In genomic region chr11:20463173-20463681, GRCm38 (mm10) we compare ENCODE assay signal across 12 mouse cellular contexts.
A peak's percentile ranks its signal among the peaks of the same experiment; 100 is the strongest.
DNase-seq lines count a peak whose midpoint lies in the region; ATAC-seq and TF ChIP-seq lines count a peak whose summit lies in the region.
"Had no signal": no experiment of that assay in that cellular context is flagged by ENCODE, and none has a peak within 500 bp of the region (broad histone marks: within the 10 kb centered on the region; RNA-seq: fewer than 3 reads in every experiment).

No protein-coding gene starts in this region.

- 21% methylated on average over 10 of the region's 10 CpGs for WGBS in lung, embryonic 16.5 days
- WGBS in liver, embryonic 13.5 days (ENCODE audit: insufficient replicate concordance), result 27% methylated on average over 10 of the region's 10 CpGs
- 26% methylated on average over 10 of the region's 10 CpGs for WGBS in hindbrain, postnatal 0 days
- WGBS in midbrain, postnatal 0 days, result 30% methylated on average over 10 of the region's 10 CpGs

- no peak overlapping the region for H3K4me2 ChIP-seq in lung, embryonic 16.5 days (ENCODE audit: low read depth, low read length)
- H3K4me2 ChIP-seq in liver, embryonic 13.5 days, result no peak overlapping the region
- no peak overlapping the region for H3K4me2 ChIP-seq in hindbrain, postnatal 0 days (ENCODE audit: low read depth, low read length)
- no peak overlapping the region for H3K4me2 ChIP-seq in midbrain, postnatal 0 days (ENCODE audit: low read depth, low read length, poor library complexity, severe bottlenecking)
- H3K4me2 ChIP-seq: midbrain, embryonic 11.5 days had no signal

- no peaks in the 10 kb centered on the region for H3K27me3 ChIP-seq in lung, embryonic 16.5 days (ENCODE audit: control insufficient read depth, insufficient read depth, low read depth, low read length)
- H3K27me3 ChIP-seq in liver, embryonic 13.5 days, result no peaks in the 10 kb centered on the region
- no peaks in the 10 kb centered on the region for H3K27me3 ChIP-seq in hindbrain, postnatal 0 days (ENCODE audit: insufficient read depth, low read length)
- H3K27me3 ChIP-seq in midbrain, postnatal 0 days (ENCODE audit: insufficient read depth, low read length), result no peaks in the 10 kb centered on the region

- TF ChIP-seq CTCF in hindbrain, postnatal 0 days (IDR thresholded peaks at IDR 0.05; ENCODE audit: low read depth), result no peak
- no peak for TF ChIP-seq CTCF in midbrain, postnatal 0 days (IDR thresholded peaks at IDR 0.05)

- no peak overlapping the region for H3K4me3 ChIP-seq in lung, embryonic 16.5 days (ENCODE audit: low read length)
- H3K4me3 ChIP-seq in liver, embryonic 13.5 days (replicated peaks), result no peak overlapping the region
- no peak overlapping the region for H3K4me3 ChIP-seq in hindbrain, postnatal 0 days (ENCODE audit: low read length)
- H3K4me3 ChIP-seq in midbrain, postnatal 0 days (ENCODE audit: low read depth, low read length), result no peak overlapping the region
- H3K4me3 ChIP-seq: erythroblast, embryonic 14.5 days had no signal

- no peak overlapping the region for H3K27ac ChIP-seq in lung, embryonic 16.5 days (ENCODE audit: low read length)
- H3K27ac ChIP-seq in liver, embryonic 13.5 days, result peak overlapping the region; percentile 59
- no peak overlapping the region for H3K27ac ChIP-seq in hindbrain, postnatal 0 days
- no peak overlapping the region for H3K27ac ChIP-seq in midbrain, postnatal 0 days (ENCODE audit: low read depth, low read length)

- H3K4me1 ChIP-seq in lung, embryonic 16.5 days (replicated peaks; ENCODE audit: control insufficient read depth, insufficient read depth, low read length), result peaks cover 18% of the 10 kb centered on the region
- H3K4me1 ChIP-seq in liver, embryonic 13.5 days (replicated peaks), result peaks cover 26% of the 10 kb centered on the region
- H3K4me1 ChIP-seq in hindbrain, postnatal 0 days (ENCODE audit: insufficient read depth, low read length), result no peaks in the 10 kb centered on the region; the same call in 1 of the 2 replicates
- H3K4me1 ChIP-seq in midbrain, postnatal 0 days (ENCODE audit: insufficient read depth, low read length), result no peaks in the 10 kb centered on the region

- no peaks in the 10 kb centered on the region for H3K36me3 ChIP-seq in lung, embryonic 16.5 days (ENCODE audit: control insufficient read depth, insufficient read depth, low read length)
- H3K36me3 ChIP-seq in liver, embryonic 13.5 days, result no peaks in the 10 kb centered on the region
- no peaks in the 10 kb centered on the region for H3K36me3 ChIP-seq in hindbrain, postnatal 0 days (ENCODE audit: insufficient read depth, low read length)
- no peaks in the 10 kb centered on the region for H3K36me3 ChIP-seq in midbrain, postnatal 0 days (ENCODE audit: insufficient read depth, low read length)

- ATAC-seq in lung, embryonic 16.5 days (ENCODE audit: low read depth), result peak; percentile 44
- ATAC-seq in liver, embryonic 13.5 days (ENCODE audit: low read depth), result peak; percentile 47
- ATAC-seq in hindbrain, postnatal 0 days, result no peak
- no peak for ATAC-seq in midbrain, postnatal 0 days (ENCODE audit: low FRiP score)

- H3K9ac ChIP-seq in lung, embryonic 16.5 days (ENCODE audit: low read length), result no peak overlapping the region
- no peak overlapping the region for H3K9ac ChIP-seq in liver, embryonic 13.5 days
- no peak overlapping the region for H3K9ac ChIP-seq in hindbrain, postnatal 0 days (replicated peaks; ENCODE audit: low read length)
- no peak overlapping the region for H3K9ac ChIP-seq in midbrain, postnatal 0 days (replicated peaks; ENCODE audit: low read length, poor library complexity, severe bottlenecking)

- DNase-seq in lung, adult 18-20 months, result no peak
- peak; percentile 59 for DNase-seq in kidney, adult 18-20 months
- DNase-seq in liver, embryonic 13.5 days, result no peak
- no peak for DNase-seq in frontal cortex, postnatal 10 days (ENCODE audit: low spot score in 2 of 2)
- DNase-seq in hindbrain, postnatal 0 days (ENCODE audit: low spot score), result no peak
- no peak for DNase-seq in midbrain, postnatal 0 days (ENCODE audit: low spot score)
- DNase-seq in embryo, embryonic 11 days, result no peak
- DNase-seq: cerebellum, postnatal 14 days; gastrocnemius, postnatal 36 days had no signal

- no peaks in the 10 kb centered on the region for H3K9me3 ChIP-seq in lung, embryonic 16.5 days (ENCODE audit: control insufficient read depth, low read length)
- H3K9me3 ChIP-seq in liver, embryonic 13.5 days (replicated peaks), result no peaks in the 10 kb centered on the region
- H3K9me3 ChIP-seq in hindbrain, postnatal 0 days (ENCODE audit: low read length), result no peaks in the 10 kb centered on the region
- H3K9me3 ChIP-seq in midbrain, postnatal 0 days (ENCODE audit: low read length), result no peaks in the 10 kb centered on the region

Comparison
In these comparisons a context has a peak if more than half of its experiments do, and no peak if none do; other contexts are left out.
1. ATAC-seq: peak in lung, embryonic 16.5 days (single experiment) and liver, embryonic 13.5 days (single experiment); none in hindbrain, postnatal 0 days (single experiment) and midbrain, postnatal 0 days (single experiment).